Mouse (Mus musculus): ENCODE data around the gene Lrrc45.

DNA sequence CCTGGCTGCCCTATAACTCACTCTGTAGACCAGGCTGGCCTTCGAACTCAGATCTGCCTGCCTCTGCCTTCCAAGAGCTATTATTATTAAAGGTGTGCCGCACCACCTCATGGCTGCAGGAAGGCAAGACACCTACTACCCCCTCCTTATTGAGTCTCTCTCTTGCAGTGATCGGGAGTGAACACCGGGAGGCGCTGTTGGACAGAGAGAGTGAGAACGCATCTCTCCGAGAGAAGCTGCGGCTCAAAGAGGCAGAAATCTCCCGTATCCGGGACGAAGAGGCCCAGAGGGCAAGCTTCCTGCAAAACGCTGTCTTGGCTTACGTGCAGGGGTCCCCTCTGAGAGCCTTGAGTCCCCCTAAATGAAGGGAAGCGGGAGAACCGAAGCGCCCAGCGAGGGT is 6.7 kb downstream of the Lrrc45 start:
- TF ChIP-seq CTCF (IDR thresholded peaks at IDR 0.05; ENCODE audit: low read depth, low read length) (peak; percentile 82), POLR2A (IDR thresholded peaks at IDR 0.05; ENCODE audit: borderline replicate concordance, low read depth, low read length) (no peak)
